Mouse (Mus musculus) heart, embryonic 14.5 days (tissue): ENCODE data around the gene Atoh8. TPM values are rescaled to one million over a fixed set of nuclear protein-coding genes. Genes with fewer than 3 reads are reported as not detected.

Experiments
- ATAC-seq: fragments of 200-750 bp; cut with Nextera tagmentation; 2 replicates; pipeline ENCODE4 v1.8.0; 2017; ENCODE audit warnings: low read depth, moderate TSS enrichment; ENCODE audit not compliant: insufficient number of reproducible peaks, insufficient read depth, low FRiP score
- H3K27ac ChIP-seq, 2 experiments: fragments of 200-500 bp in 1 of 2; fragments of 300-500 bp in 1 of 2; sonication (generic) in 1 of 2; replicated peaks in 1 of 2; 2 replicates each; pipeline ENCODE4 v1.5.1; 2012 to 2014; ENCODE audit warnings: low read depth in 2 of 2, low read length in 2 of 2, control low read depth in 1 of 2, mild to moderate bottlenecking in 1 of 2, mixed read lengths in 1 of 2; ENCODE audit not compliant: control insufficient read depth in 1 of 2, insufficient read depth in 1 of 2
- H3K27me3 ChIP-seq: fragments of 300-500 bp; sonication (generic); 2 replicates; pipeline ENCODE4 v1.6.1; 2014; ENCODE audit warnings: mild to moderate bottlenecking, low read length, control low read depth; ENCODE audit not compliant: control insufficient read depth, insufficient read depth
- H3K36me3 ChIP-seq: fragments of 300-500 bp; sonication (generic); 2 replicates; pipeline ENCODE4 v1.6.1; 2014; ENCODE audit warnings: mild to moderate bottlenecking, control low read depth, low read length, mixed read lengths; ENCODE audit not compliant: control insufficient read depth, insufficient read depth
- H3K4me1 ChIP-seq, 2 experiments: fragments of 200-500 bp in 1 of 2; fragments of 300-500 bp in 1 of 2; sonication (generic) in 1 of 2; 2 replicates each; pipeline ENCODE4 v1.6.1; 2012 to 2014; ENCODE audit warnings: low read length in 2 of 2, control low read depth in 1 of 2, mixed read lengths in 1 of 2; ENCODE audit not compliant: control insufficient read depth in 2 of 2, insufficient read depth in 2 of 2
- H3K4me2 ChIP-seq: fragments of 300-500 bp; sonication (generic); 2 replicates; pipeline ENCODE4 v1.6.1; 2014; ENCODE audit warnings: mild to moderate bottlenecking, low read length
- H3K4me3 ChIP-seq, 2 experiments: fragments of 200-500 bp in 1 of 2; fragments of 300-500 bp in 1 of 2; sonication (generic) in 1 of 2; 2 replicates each; pipeline ENCODE4 v1.5.1; 2012 to 2014; ENCODE audit warnings: low read length in 2 of 2, mild to moderate bottlenecking in 2 of 2, control low read depth in 1 of 2, low read depth in 1 of 2, moderate library complexity in 1 of 2; ENCODE audit not compliant: control insufficient read depth in 1 of 2, insufficient read depth in 1 of 2
- H3K9ac ChIP-seq: fragments of 300-500 bp; sonication (generic); 2 replicates; pipeline ENCODE4 v1.6.1; 2014; ENCODE audit warnings: mild to moderate bottlenecking, low read length
- H3K9me3 ChIP-seq: fragments of 300-500 bp; sonication (generic); 2 replicates; pipeline ENCODE4 v1.6.1; 2016; ENCODE audit warnings: low read length, control low read depth; ENCODE audit not compliant: control insufficient read depth
- WGBS: fragments of 180-500 bp; shearing (Covaris S2); extraction: QIAGEN DNeasy Blood & Tissue Kit; methylation state at CpG from one replicate; pipeline ENCODE4 v1.1.7; 2014; 5-methylcytosine and 5-hydroxymethylcytosine counted together
- polyA plus RNA-seq: library from polyadenylated mRNA; unstranded; fragments of >200 nt; fragmentation: Nextera tagmentation; extraction: Ambion mirVana; gene quantifications from 2 replicates; pipeline ENCODE4 v1.2.1, GENCODE M21; 2014

Atoh8 gene
- polyA plus RNA-seq, 1 experiment from 2014 or later = 12.0 TPM

DNA sequence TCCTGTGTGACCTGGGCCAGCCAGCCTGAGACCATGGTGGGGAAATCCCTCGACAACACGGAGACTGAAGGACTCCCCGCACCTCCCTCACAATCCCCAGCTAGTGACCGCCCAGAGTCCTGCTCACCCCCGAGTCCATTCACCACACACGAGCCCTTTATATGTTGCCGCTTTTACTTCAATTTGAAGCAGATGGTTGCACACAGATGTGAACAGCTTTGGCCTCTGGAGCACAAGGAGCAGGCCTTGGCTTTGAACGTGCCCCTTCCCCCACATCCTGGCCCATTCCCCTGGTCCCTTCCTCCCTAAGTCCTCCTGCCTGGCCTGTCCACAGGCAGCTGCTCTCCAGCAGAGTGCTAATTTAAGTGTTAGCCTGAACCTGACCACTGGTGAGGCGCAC, 29.4 kb downstream of the Atoh8 start:
- ATAC-seq = no peak
- H3K9ac ChIP-seq = no peak overlapping the region
- peaks cover 29% of the 10 kb centered on the region for H3K36me3 ChIP-seq
- no peak overlapping the region for H3K4me3 ChIP-seq
- no peak overlapping the region for H3K4me2 ChIP-seq
- H3K27me3 ChIP-seq = no peaks in the 10 kb centered on the region
- peaks cover 15 to 20% of the 10 kb centered on the region in 2 experiments for H3K4me1 ChIP-seq
- WGBS = 82% methylated on average over 9 of the region's 9 CpGs
- no peak overlapping the region for H3K27ac ChIP-seq
- H3K9me3 ChIP-seq = no peaks in the 10 kb centered on the region

DNA sequence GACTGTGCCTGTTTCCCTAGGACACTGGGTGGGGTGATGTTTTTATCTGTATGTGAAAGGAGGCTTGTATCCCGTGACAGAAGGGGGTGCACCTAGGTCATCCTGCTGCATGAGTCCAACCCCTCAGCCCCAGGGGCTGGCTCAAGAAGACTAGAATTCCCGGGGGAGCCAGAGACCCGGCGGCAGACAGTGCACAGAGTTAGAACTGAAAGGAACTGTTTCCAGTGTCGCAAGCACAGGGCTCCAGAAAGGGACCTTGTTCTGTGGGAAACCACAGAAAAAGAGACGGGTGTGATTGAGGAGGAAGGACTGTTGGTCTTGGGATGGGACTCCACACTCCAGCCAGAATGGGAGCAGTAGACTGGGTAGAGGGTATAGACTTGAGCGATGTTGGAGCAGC, 30.5 kb downstream of the Atoh8 start:
- 0 out of 2 replicates have a peak overlapping the region, but pooled peaks have one; percentile 4 for H3K9ac ChIP-seq
- H3K4me1 ChIP-seq = peaks cover 15 to 20% of the 10 kb centered on the region in 2 experiments
- H3K4me3 ChIP-seq = no peak overlapping the region
- no peak for ATAC-seq
- H3K27me3 ChIP-seq = no peaks in the 10 kb centered on the region
- WGBS = 64% methylated on average over 7 of the region's 7 CpGs
- no peaks in the 10 kb centered on the region for H3K9me3 ChIP-seq
- no peak overlapping the region for H3K27ac ChIP-seq
- peaks cover 29% of the 10 kb centered on the region for H3K36me3 ChIP-seq
- no peak overlapping the region for H3K4me2 ChIP-seq

GRCm38 (mm10) chr6:72203279-72203678, 32.1 kb downstream of the Atoh8 start:
- H3K4me1 ChIP-seq = peaks cover 23 to 26% of the 10 kb centered on the region in 2 experiments
- H3K9ac ChIP-seq = no peak overlapping the region
- no peak for ATAC-seq
- no peaks in the 10 kb centered on the region for H3K9me3 ChIP-seq
- no peak overlapping the region for H3K4me3 ChIP-seq
- 47% methylated on average over 5 of the region's 5 CpGs for whole genome bisulfite sequencing
- no peaks in the 10 kb centered on the region for H3K27me3 ChIP-seq
- no peak overlapping the region for H3K4me2 ChIP-seq
- H3K36me3 ChIP-seq = peaks cover 29% of the 10 kb centered on the region
- 0 out of 4 replicates have a peak overlapping the region, but pooled peaks of 1 of the 2 experiments have one; percentile 14 for H3K27ac ChIP-seq

- Histone ChIP-seq H3K27ac (no peak overlapping the region), H3K4me2 (no peak overlapping the region), H3K4me3 (no peak overlapping the region), H3K9ac (no peak overlapping the region), H3K36me3 (peaks cover 27% of the 10 kb centered on the region), H3K4me1 (peaks cover 27 to 30% of the 10 kb centered on the region in 2 experiments), H3K27me3 (no peaks in the 10 kb centered on the region), H3K9me3 (no peaks in the 10 kb centered on the region)
- 62% methylated on average over 5 of the region's 5 CpGs for WGBS
- ATAC-seq = no peak
Measured at GRCm38 (mm10) chr6:72202732-72203131, 32.6 kb downstream of the Atoh8 start.

- H3K36me3 ChIP-seq = peaks cover 10% of the 10 kb centered on the region
- H3K27me3 ChIP-seq = no peaks in the 10 kb centered on the region
- no peak for ATAC-seq
- WGBS = 57% methylated on average over 11 of the region's 11 CpGs
- peaks cover 3% of the 10 kb centered on the region; the same call in 1 of the 2 replicates for H3K9me3 ChIP-seq
- peaks cover 27 to 30% of the 10 kb centered on the region in 2 experiments for H3K4me1 ChIP-seq
- H3K4me3 ChIP-seq = no peak overlapping the region
- H3K27ac ChIP-seq = peak overlapping the region in 1 of 2 experiments; percentile 33; a peak in 1 of 4 replicates
- H3K4me2 ChIP-seq = no peak overlapping the region
- no peak overlapping the region; the same call in 1 of the 2 replicates for H3K9ac ChIP-seq
Measured at GRCm38 (mm10) chr6:72200595-72201256, 34.7 kb downstream of the Atoh8 start.

DNA sequence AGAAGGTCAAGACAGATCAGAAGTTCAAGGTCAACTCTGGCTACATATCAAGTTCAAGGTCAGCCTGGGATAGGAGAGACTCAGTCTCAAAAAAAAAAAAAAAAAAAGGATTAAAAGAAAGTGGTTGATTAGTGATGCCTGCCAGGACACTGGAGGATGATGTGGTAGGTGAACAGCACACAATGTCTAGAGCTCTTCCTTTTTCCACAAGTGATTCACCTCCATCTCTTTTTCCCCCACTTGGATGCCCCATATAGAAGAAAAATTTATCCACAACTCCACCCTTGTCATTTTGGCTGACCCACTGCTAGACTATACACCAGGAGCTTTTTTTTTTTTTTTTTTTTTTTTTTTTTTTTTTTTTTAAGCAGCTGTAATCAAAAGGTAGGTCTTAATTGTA, 37.9 kb downstream of the Atoh8 start:
- peaks cover 21 to 22% of the 10 kb centered on the region in 2 experiments for H3K4me1 ChIP-seq
- ATAC-seq = no peak
- no peaks in the 10 kb centered on the region for H3K36me3 ChIP-seq
- no peak overlapping the region for H3K4me2 ChIP-seq
- peaks cover 7% of the 10 kb centered on the region; the same call in 1 of the 2 replicates for H3K9me3 ChIP-seq
- H3K27ac ChIP-seq = no peak overlapping the region
- no peak overlapping the region for H3K9ac ChIP-seq
- no peaks in the 10 kb centered on the region for H3K27me3 ChIP-seq
- no peak overlapping the region for H3K4me3 ChIP-seq

DNA sequence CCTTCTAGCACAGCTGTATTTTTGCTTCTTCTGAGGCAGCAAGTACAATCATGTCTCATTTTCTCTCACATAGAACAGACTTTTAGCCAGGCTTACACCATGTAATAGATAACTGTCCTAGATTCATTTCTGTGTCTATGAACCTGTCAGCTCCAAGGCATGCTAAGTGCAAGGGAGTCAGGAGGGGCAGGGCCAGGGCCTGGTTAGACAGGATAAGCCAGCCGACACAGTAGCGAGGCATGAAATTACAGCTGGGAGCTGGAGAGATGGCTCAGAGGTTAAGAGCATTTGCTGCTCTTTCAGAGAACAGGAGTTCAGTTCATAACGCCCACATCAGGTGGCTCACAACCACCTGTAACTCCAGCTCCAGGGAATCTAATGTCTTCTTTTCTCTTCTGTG, 38.7 kb downstream of the Atoh8 start:
- no peaks in the 10 kb centered on the region for H3K36me3 ChIP-seq
- H3K27me3 ChIP-seq = no peaks in the 10 kb centered on the region
- H3K4me3 ChIP-seq = no peak overlapping the region
- 68% methylated on average over 3 of the region's 3 CpGs for WGBS
- peaks cover 7% of the 10 kb centered on the region; the same call in 1 of the 2 replicates for H3K9me3 ChIP-seq
- H3K27ac ChIP-seq = no peak overlapping the region
- no peak for ATAC-seq
- no peak overlapping the region for H3K9ac ChIP-seq
- no peak overlapping the region for H3K4me2 ChIP-seq
- peaks cover 20 to 21% of the 10 kb centered on the region in 2 experiments for H3K4me1 ChIP-seq

DNA sequence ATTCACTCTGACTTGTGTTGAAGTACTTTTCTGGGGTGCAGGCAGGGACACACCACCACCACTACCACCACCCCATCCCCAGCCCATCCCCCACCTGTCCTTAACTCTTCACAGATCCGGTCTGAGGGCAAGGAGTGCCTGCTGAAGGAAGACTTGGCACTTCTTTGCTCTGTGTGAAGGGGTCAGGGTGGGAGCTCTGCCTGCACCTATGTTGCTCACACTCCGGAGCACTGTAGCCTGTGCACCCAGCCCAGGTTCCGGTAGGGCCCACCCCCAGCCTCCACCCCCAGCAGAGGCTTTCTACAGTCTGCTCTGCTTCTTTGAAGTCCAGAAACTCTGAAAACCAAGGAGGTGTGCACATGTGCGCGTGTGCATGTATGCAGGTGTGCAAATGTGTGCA, 44.8 kb downstream of the Atoh8 start:
- H3K4me3 ChIP-seq = no peak overlapping the region
- no peak overlapping the region for H3K9ac ChIP-seq
- no peak overlapping the region for H3K4me2 ChIP-seq
- H3K9me3 ChIP-seq = peaks cover 2% of the 10 kb centered on the region; the same call in 1 of the 2 replicates
- ATAC-seq = no peak
- peaks cover 16 to 23% of the 10 kb centered on the region in 2 experiments for H3K4me1 ChIP-seq
- no peaks in the 10 kb centered on the region for H3K27me3 ChIP-seq
- WGBS = 63% methylated on average over 5 of the region's 5 CpGs
- H3K36me3 ChIP-seq = no peaks in the 10 kb centered on the region
- no peak overlapping the region for H3K27ac ChIP-seq
